Mouse (Mus musculus) CH12.LX (cell line): ENCODE measurements at regions not wholly inside any gene's neighbourhood (a gene's known extent, or its start where the extent isn't known, plus 50 kb on each side); places are given as distances from the start of the nearest gene placed in this dataset.

Source experiments
- DNase-seq: peaks from one replicate; pipeline ENCODE4 v3.0.0-alpha.2; 2013; ENCODE audit errors: extremely low read depth
- H3K27ac ChIP-seq: 2 replicates; pipeline ENCODE4 v1.5.1; 2012; ENCODE audit warnings: low read depth, mild to moderate bottlenecking, control low read depth, moderate library complexity; ENCODE audit not compliant: insufficient read depth
- H3K27me3 ChIP-seq: replicated peaks from 2 replicates; pipeline ENCODE3; 2012; ENCODE audit warnings: inconsistent platforms
- H3K36me3 ChIP-seq, 2 experiments: replicated peaks in 1 of 2; 2 replicates each; pipeline versions ENCODE3 to v1.6.1; 2012; ENCODE audit warnings: inconsistent platforms in 1 of 2, low read length in 1 of 2, mild to moderate bottlenecking in 1 of 2, mixed read lengths in 1 of 2, moderate library complexity in 1 of 2; ENCODE audit not compliant: control insufficient read depth in 1 of 2, insufficient read depth in 1 of 2
- H3K4me1 ChIP-seq, 2 experiments: 2 replicates each; pipeline ENCODE4 v1.6.1; 2012; ENCODE audit warnings: inconsistent platforms in 1 of 2, moderate library complexity in 1 of 2; ENCODE audit not compliant: insufficient read depth in 2 of 2, control insufficient read depth in 1 of 2
- H3K4me2 ChIP-seq: 2 replicates; pipeline ENCODE4 v1.6.1; 2012; ENCODE audit warnings: low read depth, mild to moderate bottlenecking, control low read depth; ENCODE audit not compliant: poor library complexity, insufficient read depth, severe bottlenecking
- H3K4me3 ChIP-seq, 3 experiments: fragments of 150-350 bp in 1 of 3; sonication (generic) in 1 of 3; replicated peaks in 1 of 3; 2 replicates each; pipeline versions ENCODE3 to v1.5.1; 2011 to 2012; ENCODE audit warnings: low read depth in 2 of 3, low read length in 2 of 3, mild to moderate bottlenecking in 2 of 3, moderate library complexity in 2 of 3, control low read depth in 1 of 3, improper control_type of control experiment in 1 of 3, inconsistent platforms in 1 of 3, mixed read lengths in 1 of 3; ENCODE audit not compliant: poor library complexity in 1 of 3
- H3K79me2 ChIP-seq: replicated peaks from 2 replicates; pipeline ENCODE4 v1.6.1; 2012; ENCODE audit warnings: mild to moderate bottlenecking, moderate library complexity; ENCODE audit not compliant: control insufficient read depth, poor library complexity, insufficient read depth, severe bottlenecking; ENCODE audit errors: extremely low read depth
- H3K9ac ChIP-seq: 2 replicates; pipeline ENCODE4 v1.6.1; 2012; ENCODE audit warnings: low read depth, mild to moderate bottlenecking, control low read depth, moderate library complexity; ENCODE audit not compliant: insufficient read depth
- H3K9me3 ChIP-seq: replicated peaks from 2 replicates; pipeline ENCODE3; 2012; ENCODE audit warnings: low read length, inconsistent platforms, mixed read lengths
- BHLHE40 ChIP-seq: IDR thresholded peaks from 2 replicates; pipeline ENCODE4 v1.6.1; 2011; ENCODE audit warnings: mild to moderate bottlenecking, low read depth, low read length, improper control_type of control experiment
- CTCF ChIP-seq, 2 experiments: IDR thresholded peaks in 1 of 2; conservative IDR thresholded peaks in 1 of 2; 2 replicates each; pipeline ENCODE4 v1.5.1; 2011 to 2012; ENCODE audit warnings: low read depth in 2 of 2, low read length in 2 of 2, improper control_type of control experiment in 1 of 2, inconsistent platforms in 1 of 2, mild to moderate bottlenecking in 1 of 2, moderate library complexity in 1 of 2
- E2F4 ChIP-seq: IDR thresholded peaks from 2 replicates; pipeline ENCODE4 v1.6.1; 2011; ENCODE audit warnings: low read depth, low read length, improper control_type of control experiment; ENCODE audit not compliant: insufficient replicate concordance
- GABPA ChIP-seq: IDR thresholded peaks from 2 replicates; pipeline ENCODE4 v1.6.1; 2012; ENCODE audit warnings: low read depth, low read length, improper control_type of control experiment, inconsistent platforms; ENCODE audit not compliant: insufficient replicate concordance
- HCFC1 ChIP-seq: IDR thresholded peaks from 2 replicates; pipeline ENCODE4 v1.6.1; 2012; ENCODE audit warnings: low read depth, mild to moderate bottlenecking, inconsistent platforms, low read length, improper control_type of control experiment
- IRF4 ChIP-seq: IDR thresholded peaks from 2 replicates; pipeline ENCODE4 v1.6.1; 2014; ENCODE audit warnings: low read depth, mild to moderate bottlenecking, inconsistent platforms, low read length, improper control_type of control experiment
- JUN ChIP-seq: IDR thresholded peaks from 2 replicates; pipeline ENCODE4 v1.6.1; 2011; ENCODE audit warnings: low read depth, mild to moderate bottlenecking, low read length, improper control_type of control experiment, moderate library complexity; ENCODE audit not compliant: insufficient read depth
- JUND ChIP-seq: conservative IDR thresholded peaks from 2 replicates; pipeline ENCODE4 v1.6.1; 2011; ENCODE audit warnings: low read depth, low read length, improper control_type of control experiment
- KAT2A ChIP-seq: IDR thresholded peaks from 2 replicates; pipeline ENCODE4 v1.6.1; 2012; ENCODE audit warnings: low read length, improper control_type of control experiment, inconsistent platforms; ENCODE audit not compliant: insufficient replicate concordance
- MAFK ChIP-seq: IDR thresholded peaks from 2 replicates; pipeline ENCODE4 v1.6.1; 2011; ENCODE audit warnings: low read length, improper control_type of control experiment; ENCODE audit not compliant: insufficient replicate concordance
- MAX ChIP-seq: IDR thresholded peaks from 2 replicates; pipeline ENCODE4 v1.6.1; 2011; ENCODE audit warnings: low read length, improper control_type of control experiment
- MAZ ChIP-seq: IDR thresholded peaks from 2 replicates; pipeline ENCODE4 v1.6.1; 2012; ENCODE audit warnings: low read depth, mild to moderate bottlenecking, inconsistent platforms, low read length, improper control_type of control experiment, moderate library complexity
- MEF2A ChIP-seq: IDR thresholded peaks from 2 replicates; pipeline ENCODE4 v1.6.1; 2014; ENCODE audit warnings: low read depth, mild to moderate bottlenecking, inconsistent platforms, low read length, improper control_type of control experiment, borderline replicate concordance
- MYC ChIP-seq: IDR thresholded peaks from 2 replicates; pipeline ENCODE4 v1.6.1; 2011; ENCODE audit warnings: low read depth, mild to moderate bottlenecking, improper control_type of control experiment, low read length
- NELFE ChIP-seq: IDR thresholded peaks from 2 replicates; pipeline ENCODE4 v1.6.1; 2011; ENCODE audit warnings: low read depth, low read length, improper control_type of control experiment
- NRF1 ChIP-seq: IDR thresholded peaks from 2 replicates; pipeline ENCODE4 v1.6.1; 2014; ENCODE audit warnings: low read depth, mild to moderate bottlenecking, inconsistent platforms, low read length, improper control_type of control experiment, moderate library complexity
- PAX5 ChIP-seq: IDR thresholded peaks from 2 replicates; pipeline ENCODE4 v1.6.1; 2012; ENCODE audit warnings: low read length, inconsistent platforms, mixed read lengths
- SIN3A ChIP-seq: IDR thresholded peaks from 2 replicates; pipeline ENCODE4 v1.6.1; 2012; ENCODE audit warnings: low read length, improper control_type of control experiment, inconsistent platforms
- TBP ChIP-seq: conservative IDR thresholded peaks from 2 replicates; pipeline ENCODE4 v1.6.1; 2011; ENCODE audit warnings: low read depth, low read length, improper control_type of control experiment
- TCF12 ChIP-seq: IDR thresholded peaks from 2 replicates; pipeline ENCODE4 v1.6.1; 2014; ENCODE audit warnings: low read depth, mild to moderate bottlenecking, inconsistent platforms, low read length, improper control_type of control experiment
- USF1 ChIP-seq: IDR thresholded peaks from 2 replicates; pipeline ENCODE4 v1.6.1; 2014; ENCODE audit warnings: low read depth, mild to moderate bottlenecking, inconsistent platforms, low read length, improper control_type of control experiment
- ZC3H11A ChIP-seq: IDR thresholded peaks from 2 replicates; pipeline ENCODE4 v1.6.1; 2012; ENCODE audit warnings: low read depth, mild to moderate bottlenecking, inconsistent platforms, low read length, improper control_type of control experiment
- dilution Hi-C: fragments of 300-500 bp; cut with MboI; formaldehyde crosslinking; loops from 2 replicates; pipeline ENCODE4 v1.14.3; 2020; ENCODE audit warnings: low sequenced_read_pairs; ENCODE audit not compliant: extremely low pct_unique_long_range_greater_than_20kb, extremely low pct_ligation_motif_present
- in situ Hi-C: fragments of 300-500 bp; cut with MboI; formaldehyde crosslinking; loops from 3 replicates; pipeline ENCODE4 v1.14.3; 2019; ENCODE audit warnings: low sequenced_read_pairs, low pct_ligation_motif_present, low pct_unique_long_range_greater_than_20kb, mixed read lengths

GRCm38 (mm10) chr10:95015298-95015951 is 70.8 kb upstream of the Plxnc1 start:
- Histone ChIP-seq H3K36me3 (no peaks in the 10 kb centered on the region), H3K27me3 (no peaks in the 10 kb centered on the region), H3K9me3 (peaks cover 2% of the 10 kb centered on the region), H3K79me2 (no peaks in the 10 kb centered on the region), H3K9ac (no peak overlapping the region), H3K4me1 (peaks cover 0 to 11% of the 10 kb centered on the region in 2 experiments; a peak in 1 of 4 replicates), H3K4me3 (no peak overlapping the region), H3K4me2 (no peak overlapping the region), H3K27ac (no peak overlapping the region)
- no peak for DNase-seq
- in situ Hi-C loops (no loop called here), dilution Hi-C loops (no loop called here)
- TF ChIP-seq JUN (no peak), NRF1 (no peak), GABPA (no peak), MAX (no peak), TCF12 (no peak), TBP (no peak), JUND (no peak), MAFK (no peak), MYC (no peak), IRF4 (no peak), USF1 (no peak), NELFE (no peak), CTCF (conservative IDR thresholded peaks at IDR 0.05 in 1 of 2, IDR thresholded peaks at IDR 0.05 in 1 of 2; ENCODE audit: low read depth in 2 of 2, low read length in 2 of 2) (no peak), BHLHE40 (no peak), E2F4 (no peak)

GRCm38 (mm10) chr10:95013946-95014345 is 69.3 kb upstream of the Plxnc1 start:
- Histone ChIP-seq H3K79me2 (no peaks in the 10 kb centered on the region), H3K27ac (no peak overlapping the region), H3K9ac (no peak overlapping the region), H3K9me3 (peaks cover 2% of the 10 kb centered on the region), H3K27me3 (no peaks in the 10 kb centered on the region), H3K4me1 (peaks cover 2 to 6% of the 10 kb centered on the region in 2 experiments; a peak in 3 of 4 replicates), H3K36me3 (no peaks in the 10 kb centered on the region), H3K4me3 (no peak overlapping the region), H3K4me2 (no peak overlapping the region)
- DNase-seq: no peak
- in situ Hi-C loops (no loop called here), dilution Hi-C loops (no loop called here)
- TF ChIP-seq KAT2A (no peak), HCFC1 (no peak), E2F4 (no peak), MAZ (no peak), ZC3H11A (no peak), NRF1 (no peak), SIN3A (no peak), MEF2A (no peak), PAX5 (no peak)
